Mouse (Mus musculus): ENCODE measurements around the gene Nmnat2. TPM values are rescaled to one million over a fixed set of nuclear protein-coding genes. Genes with fewer than 3 reads are reported as not detected.

The Nmnat2 gene
- polyA plus RNA-seq, 1 experiment from 2014 or later = 2.4 TPM

DNA sequence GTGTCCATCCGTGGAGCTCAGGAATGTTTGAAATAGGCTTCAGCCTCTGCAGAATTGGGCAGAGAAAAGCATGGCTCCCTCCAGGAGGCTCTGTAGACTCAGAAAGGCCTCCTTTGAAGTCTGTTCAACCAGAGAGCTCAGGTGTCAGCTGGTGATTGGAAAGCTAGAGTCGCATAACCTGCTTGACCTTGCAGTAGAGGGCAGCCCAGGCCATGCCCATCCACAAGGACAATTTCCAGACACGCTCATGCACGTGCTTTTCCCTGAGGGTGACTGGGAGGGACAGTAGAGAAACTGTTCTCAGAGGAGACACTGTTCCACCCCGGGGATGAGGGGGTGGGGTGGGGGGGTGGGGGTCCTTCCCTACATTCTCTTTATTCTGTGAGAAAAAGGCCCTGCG is 76.6 kb downstream of the Nmnat2 start:
- H3K4me3 ChIP-seq = no peak overlapping the region

DNA sequence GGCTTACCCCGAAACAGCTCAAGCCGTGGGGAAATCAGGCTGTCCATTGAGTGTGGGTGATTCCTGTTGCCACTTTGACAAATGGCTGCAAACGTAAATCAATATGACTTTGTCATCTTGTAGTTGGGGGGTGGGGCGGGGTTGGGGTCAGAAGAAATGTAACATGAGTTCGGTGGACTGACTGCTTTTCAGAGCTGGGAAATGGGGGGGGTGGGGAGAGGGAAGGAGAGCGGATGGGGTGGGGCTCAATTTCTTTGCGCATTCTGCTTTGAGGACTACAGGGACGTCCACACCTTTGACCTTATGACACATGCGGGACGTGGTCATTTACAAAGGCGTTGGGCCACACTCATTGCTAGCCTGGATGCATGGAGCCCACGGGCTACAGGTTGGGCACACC is 77.2 kb downstream of the Nmnat2 start:
- H3K4me2 ChIP-seq = no peak overlapping the region
- WGBS = 60% methylated on average over 12 of the region's 12 CpGs

More for the DNA sequence above, 76.6 kb downstream of the Nmnat2 start:
- H3K9ac ChIP-seq = no peak overlapping the region
- no peaks in the 10 kb centered on the region for H3K27me3 ChIP-seq
- ATAC-seq (ENCODE audit: insufficient number of reproducible peaks, low FRiP score, low TSS enrichment, low read depth) = no peak
- whole genome bisulfite sequencing = 45% methylated on average over 6 of the region's 6 CpGs
- no peak overlapping the region for H3K4me2 ChIP-seq
- 0 out of 2 replicates have a peak, but pooled peaks cover 7% of the 10 kb centered on the region for H3K4me1 ChIP-seq
- H3K9me3 ChIP-seq = no peaks in the 10 kb centered on the region
- no peaks in the 10 kb centered on the region for H3K36me3 ChIP-seq
- H3K27ac ChIP-seq = no peak overlapping the region

DNA sequence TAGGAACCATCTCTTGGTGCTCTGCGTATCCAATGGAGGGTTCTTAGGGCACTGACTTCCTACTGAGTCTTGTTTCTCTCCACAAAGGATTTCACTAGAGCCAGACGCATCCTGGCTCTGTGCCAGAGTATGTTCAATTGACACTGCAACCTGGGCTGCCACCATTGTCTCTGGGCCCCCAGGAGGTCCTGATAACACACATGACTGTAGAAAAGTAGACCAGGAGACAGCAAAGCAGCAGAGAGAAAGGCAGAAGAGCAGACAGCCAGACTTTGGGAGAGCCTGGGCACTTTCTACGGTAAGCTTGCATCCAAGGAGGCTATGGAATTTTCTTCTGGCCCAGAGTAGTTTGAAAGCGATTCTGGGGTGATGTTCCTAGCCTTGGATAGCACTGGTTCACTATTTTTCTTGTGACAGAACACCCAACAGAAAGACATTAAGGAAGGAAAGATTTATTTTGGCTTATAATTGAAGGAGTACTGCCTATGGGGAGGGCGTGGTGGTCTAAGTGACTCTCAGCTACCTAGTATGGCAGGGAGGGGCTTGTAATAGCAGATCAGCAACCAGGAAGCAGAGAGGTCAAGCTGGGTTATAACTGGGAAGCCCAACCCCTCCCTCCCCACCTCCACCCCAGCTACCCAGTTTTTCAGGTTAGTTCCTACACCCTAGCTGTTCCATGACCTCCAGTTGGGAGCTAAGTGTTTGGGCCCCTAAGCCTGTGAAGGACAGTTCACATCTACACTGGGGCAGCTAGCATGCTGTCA is 78.5 kb downstream of the Nmnat2 start:
- peaks cover 7% of the 10 kb centered on the region; the same call in 1 of the 2 replicates for H3K4me1 ChIP-seq
- H3K9ac ChIP-seq = no peak overlapping the region
- H3K9me3 ChIP-seq = no peaks in the 10 kb centered on the region
- no peak overlapping the region for H3K4me2 ChIP-seq
- H3K4me3 ChIP-seq = no peak overlapping the region
- H3K27me3 ChIP-seq = no peaks in the 10 kb centered on the region
- no peak for ATAC-seq (ENCODE audit: insufficient number of reproducible peaks, low FRiP score, low TSS enrichment, low read depth)
- H3K27ac ChIP-seq = no peak overlapping the region
- 69% methylated on average over 5 of the region's 5 CpGs for WGBS
- no peaks in the 10 kb centered on the region for H3K36me3 ChIP-seq

More for the DNA sequence above, 77.2 kb downstream of the Nmnat2 start:
- Histone ChIP-seq H3K9me3 (no peaks in the 10 kb centered on the region), H3K27me3 (no peaks in the 10 kb centered on the region), H3K9ac (no peak overlapping the region), H3K4me3 (no peak overlapping the region), H3K27ac (no peak overlapping the region), H3K4me1 (0 out of 2 replicates have a peak, but pooled peaks cover 7% of the 10 kb centered on the region), H3K36me3 (no peaks in the 10 kb centered on the region)
- ATAC-seq (ENCODE audit: insufficient number of reproducible peaks, low FRiP score, low TSS enrichment, low read depth) = no peak

DNA sequence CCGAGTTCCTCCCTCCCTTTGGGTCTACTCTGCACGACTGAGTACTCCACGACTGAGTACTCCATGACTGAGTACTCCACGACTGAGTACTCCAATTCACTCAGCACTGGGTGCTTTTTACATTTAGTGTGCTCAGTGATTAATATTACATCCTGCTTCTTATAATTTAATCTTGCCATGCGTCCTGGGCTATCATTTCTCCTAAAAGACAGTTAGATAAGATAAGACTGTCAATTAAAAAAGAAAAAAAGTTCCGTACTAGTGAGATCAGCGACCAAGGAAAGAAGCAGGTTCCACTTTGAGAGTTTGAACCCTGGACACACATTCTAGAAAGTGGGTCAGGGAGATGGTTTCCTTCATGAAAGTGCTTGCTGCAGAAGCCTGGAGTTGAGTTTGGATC is 79.3 kb downstream of the Nmnat2 start:
- Histone ChIP-seq H3K4me3 (no peak overlapping the region), H3K9ac (no peak overlapping the region), H3K4me1 (peaks cover 7% of the 10 kb centered on the region; the same call in 1 of the 2 replicates), H3K9me3 (no peaks in the 10 kb centered on the region), H3K4me2 (no peak overlapping the region), H3K36me3 (no peaks in the 10 kb centered on the region), H3K27me3 (no peaks in the 10 kb centered on the region), H3K27ac (no peak overlapping the region)
- WGBS = 77% methylated on average over 7 of the region's 7 CpGs
- ATAC-seq (ENCODE audit: insufficient number of reproducible peaks, low FRiP score, low TSS enrichment, low read depth) = no peak

DNA sequence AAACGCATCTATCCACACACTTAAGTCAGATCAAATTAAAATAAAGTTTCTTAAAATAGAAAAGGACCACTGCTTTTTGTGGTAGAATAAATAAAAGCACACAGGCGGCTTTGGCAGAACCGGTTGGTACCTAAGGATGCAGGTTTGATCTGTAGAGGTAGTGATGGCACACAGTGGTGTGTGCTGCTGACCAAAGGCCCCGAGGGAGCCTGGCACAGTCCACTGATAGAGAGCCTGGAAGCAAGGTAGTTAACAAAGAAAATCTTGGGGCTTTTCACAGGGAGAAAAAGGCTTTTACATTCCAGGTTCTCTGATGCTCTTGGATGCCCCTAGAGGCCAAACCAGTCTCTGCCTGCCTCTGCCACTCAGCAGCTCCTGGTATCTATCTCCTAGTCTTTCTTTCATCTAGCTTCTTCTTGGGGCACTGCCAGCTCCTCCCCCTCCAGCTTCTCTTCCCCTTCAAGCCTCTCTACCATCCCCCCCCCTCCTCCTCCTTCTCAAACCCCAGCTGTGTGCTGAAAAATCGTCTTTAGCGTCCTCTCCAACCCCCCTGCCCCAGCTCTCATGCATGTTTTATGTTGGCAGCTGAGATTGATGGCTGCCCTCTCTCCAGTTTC is 80.6 kb downstream of the Nmnat2 start:
- H3K4me2 ChIP-seq = no peak overlapping the region
- H3K27me3 ChIP-seq = no peaks in the 10 kb centered on the region
- H3K4me3 ChIP-seq = no peak overlapping the region
- H3K36me3 ChIP-seq = no peaks in the 10 kb centered on the region
- no peak overlapping the region for H3K9ac ChIP-seq
- H3K9me3 ChIP-seq = no peaks in the 10 kb centered on the region
- 35% methylated on average over 6 of the region's 6 CpGs for WGBS
- H3K27ac ChIP-seq = no peak overlapping the region
- ATAC-seq (ENCODE audit: insufficient number of reproducible peaks, low FRiP score, low TSS enrichment, low read depth) = no peak
- H3K4me1 ChIP-seq = peaks cover 7% of the 10 kb centered on the region; the same call in 1 of the 2 replicates

DNA sequence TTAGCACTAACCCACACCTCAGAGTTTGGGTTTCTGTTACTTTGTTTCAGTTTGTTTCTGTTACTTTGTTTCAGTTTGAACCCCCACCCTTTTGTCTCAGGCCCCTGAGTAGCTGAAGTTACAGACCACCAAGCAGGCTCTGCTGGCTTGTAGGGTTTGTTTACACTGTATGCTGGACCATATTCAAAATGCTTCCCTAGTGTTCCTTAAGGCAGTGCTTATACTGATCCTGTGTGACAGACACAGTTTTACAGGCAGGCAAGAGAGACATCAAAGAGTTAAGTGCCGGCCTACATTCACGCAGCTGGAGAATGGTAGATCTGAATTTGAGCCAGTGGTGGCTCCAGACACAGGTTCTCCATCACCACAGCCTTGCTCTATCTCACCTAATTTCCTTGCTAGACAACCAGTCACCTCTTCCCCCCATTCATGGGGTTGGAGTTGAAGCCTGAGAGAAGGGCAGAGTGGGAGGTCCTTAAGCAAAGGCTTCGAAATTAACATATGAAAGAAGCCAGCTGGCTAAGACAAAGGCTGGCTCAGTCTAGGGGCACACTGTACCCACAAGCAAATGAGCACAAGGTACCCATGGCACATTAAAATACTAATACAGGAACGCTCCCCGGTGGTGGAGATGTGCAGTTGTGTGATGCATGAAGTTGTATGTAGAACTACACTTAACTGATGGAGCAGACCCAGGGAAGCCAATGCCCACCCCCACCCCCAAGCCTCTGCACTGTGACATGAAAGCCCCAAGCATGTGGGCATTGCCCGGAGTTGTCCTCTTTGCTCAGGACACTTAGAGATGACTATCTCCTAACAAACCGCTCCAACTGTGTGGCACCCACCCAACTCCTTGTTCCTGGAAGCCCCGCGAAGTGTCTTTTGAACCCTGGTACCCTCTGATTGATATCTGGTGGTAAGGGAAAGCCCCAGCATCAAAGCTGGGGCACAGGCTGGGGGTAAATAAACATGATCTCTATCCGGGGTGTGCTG is 82.9 kb downstream of the Nmnat2 start:
- 70% methylated on average over 10 of the region's 10 CpGs for WGBS

DNA sequence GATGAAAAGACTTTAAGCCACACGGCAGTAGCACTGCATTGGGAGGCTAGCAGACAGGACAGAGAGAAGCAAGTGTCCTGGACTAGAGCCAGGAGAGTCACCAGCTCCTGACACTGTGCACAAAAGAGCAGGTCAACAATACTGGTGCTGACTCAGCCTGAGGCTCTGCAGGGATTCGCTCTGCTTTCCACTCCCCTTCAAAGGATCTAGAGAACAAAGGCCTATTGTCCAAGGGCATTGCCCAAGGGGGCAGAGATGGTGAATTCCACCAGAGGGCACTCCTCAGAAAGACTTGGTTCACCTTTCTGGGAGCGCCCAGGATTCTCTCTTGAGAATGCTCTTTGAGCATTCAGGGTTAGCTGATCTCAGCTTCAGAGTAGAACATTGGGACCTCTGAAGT is 85.3 kb downstream of the Nmnat2 start:
- no peak overlapping the region for H3K9ac ChIP-seq
- WGBS = 60% methylated on average over 3 of the region's 3 CpGs
- H3K27ac ChIP-seq = no peak overlapping the region
- H3K36me3 ChIP-seq = no peaks in the 10 kb centered on the region
- no peaks in the 10 kb centered on the region; the same call in 1 of the 2 replicates for H3K4me1 ChIP-seq
- no peak for ATAC-seq (ENCODE audit: insufficient number of reproducible peaks, low FRiP score, low TSS enrichment, low read depth)
- no peak overlapping the region for H3K4me2 ChIP-seq
- no peaks in the 10 kb centered on the region for H3K9me3 ChIP-seq
- H3K27me3 ChIP-seq = no peaks in the 10 kb centered on the region
- H3K4me3 ChIP-seq = no peak overlapping the region

More for the DNA sequence above, 82.9 kb downstream of the Nmnat2 start:
- no peaks in the 10 kb centered on the region for H3K9me3 ChIP-seq
- H3K4me2 ChIP-seq = no peak overlapping the region
- no peak overlapping the region for H3K9ac ChIP-seq
- ATAC-seq (ENCODE audit: insufficient number of reproducible peaks, low FRiP score, low TSS enrichment, low read depth) = no peak
- no peak overlapping the region for H3K4me3 ChIP-seq
- no peaks in the 10 kb centered on the region for H3K27me3 ChIP-seq
- H3K27ac ChIP-seq = no peak overlapping the region
- peaks cover 5% of the 10 kb centered on the region; the same call in 1 of the 2 replicates for H3K4me1 ChIP-seq
- no peaks in the 10 kb centered on the region for H3K36me3 ChIP-seq

DNA sequence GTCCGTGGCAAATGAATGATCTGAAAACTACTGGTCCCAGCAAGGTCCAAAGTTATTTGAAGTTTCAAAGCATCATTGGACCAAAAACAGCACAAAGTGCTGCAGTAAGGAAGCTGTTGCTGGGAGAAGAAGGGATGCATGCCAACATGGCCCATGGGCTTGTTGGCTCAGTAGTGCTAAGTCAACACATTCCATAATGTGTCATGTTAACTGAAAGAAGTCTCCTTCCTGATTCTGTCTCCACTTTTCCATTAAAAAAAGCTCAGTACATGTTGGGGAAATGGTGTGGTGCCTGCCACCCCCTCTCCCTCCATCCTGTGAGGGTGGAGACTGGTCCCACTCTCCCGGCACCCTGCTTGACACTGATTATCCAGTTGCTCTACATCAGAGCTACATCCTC is 86.3 kb downstream of the Nmnat2 start:
- H3K27ac ChIP-seq = no peak overlapping the region
- H3K4me2 ChIP-seq = no peak overlapping the region
- no peaks in the 10 kb centered on the region for H3K9me3 ChIP-seq
- H3K4me3 ChIP-seq = no peak overlapping the region
- no peaks in the 10 kb centered on the region for H3K27me3 ChIP-seq
- no peak for ATAC-seq (ENCODE audit: insufficient number of reproducible peaks, low FRiP score, low TSS enrichment, low read depth)
- peaks cover 4% of the 10 kb centered on the region; the same call in 1 of the 2 replicates for H3K4me1 ChIP-seq
- H3K9ac ChIP-seq = no peak overlapping the region
- no peaks in the 10 kb centered on the region for H3K36me3 ChIP-seq
- 65% methylated on average over 2 of the region's 2 CpGs for WGBS

DNA sequence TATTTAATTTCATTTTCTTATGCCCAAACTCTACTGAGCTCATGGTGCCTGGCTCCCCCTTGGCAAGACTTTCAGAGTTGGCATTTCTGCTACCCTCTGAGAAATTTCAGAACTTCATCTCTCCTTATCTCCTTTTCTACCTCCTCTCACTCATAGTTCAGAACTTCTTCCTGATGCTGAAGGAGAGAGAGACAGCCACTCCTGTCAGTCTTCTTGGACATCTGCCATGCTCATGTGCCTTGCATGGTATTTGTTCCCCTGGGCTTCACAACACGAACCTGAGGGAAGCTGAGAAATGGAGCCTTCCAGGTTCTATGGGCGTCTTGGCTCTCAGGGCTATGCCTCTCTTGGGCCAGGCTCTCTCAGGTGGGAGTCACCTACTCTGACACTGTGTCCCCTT is 87.5 kb downstream of the Nmnat2 start:
- peaks cover 4% of the 10 kb centered on the region; the same call in 1 of the 2 replicates for H3K4me1 ChIP-seq
- H3K9ac ChIP-seq = no peak overlapping the region
- no peaks in the 10 kb centered on the region for H3K9me3 ChIP-seq
- WGBS = 57% methylated on average over 2 of the region's 2 CpGs
- no peak overlapping the region for H3K4me2 ChIP-seq
- ATAC-seq (ENCODE audit: insufficient number of reproducible peaks, low FRiP score, low TSS enrichment, low read depth) = no peak
- no peak overlapping the region for H3K4me3 ChIP-seq
- H3K27me3 ChIP-seq = no peaks in the 10 kb centered on the region
- H3K36me3 ChIP-seq = no peaks in the 10 kb centered on the region
- no peak overlapping the region for H3K27ac ChIP-seq

DNA sequence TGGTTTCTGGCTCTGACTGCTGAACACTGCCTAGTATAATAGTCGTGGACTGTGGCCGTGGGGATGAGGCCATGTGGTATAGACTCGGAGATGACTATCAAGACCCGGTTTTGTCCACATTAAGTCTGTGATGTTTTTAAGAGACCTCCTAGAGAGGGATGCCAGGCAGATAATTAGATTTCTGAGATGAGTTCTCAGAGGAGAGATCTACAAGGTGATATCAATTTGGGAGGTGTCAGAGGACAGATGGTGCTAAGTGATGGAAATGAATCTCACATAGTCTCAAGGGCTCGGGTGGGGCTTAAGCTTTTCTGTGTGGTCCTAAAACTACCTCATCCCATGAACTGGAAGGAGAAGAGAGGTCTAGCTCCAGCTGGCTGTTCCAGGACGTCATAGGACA is 88.5 kb downstream of the Nmnat2 start:
- no peak overlapping the region for H3K27ac ChIP-seq
- peaks cover 9% of the 10 kb centered on the region; the same call in 1 of the 2 replicates for H3K4me1 ChIP-seq
- H3K9ac ChIP-seq = no peak overlapping the region
- H3K4me2 ChIP-seq = no peak overlapping the region
- ATAC-seq (ENCODE audit: insufficient number of reproducible peaks, low FRiP score, low TSS enrichment, low read depth) = no peak
- H3K27me3 ChIP-seq = no peaks in the 10 kb centered on the region
- no peaks in the 10 kb centered on the region for H3K9me3 ChIP-seq
- H3K4me3 ChIP-seq = no peak overlapping the region
- WGBS = 53% methylated on average over 6 of the region's 6 CpGs
- H3K36me3 ChIP-seq = no peaks in the 10 kb centered on the region

DNA sequence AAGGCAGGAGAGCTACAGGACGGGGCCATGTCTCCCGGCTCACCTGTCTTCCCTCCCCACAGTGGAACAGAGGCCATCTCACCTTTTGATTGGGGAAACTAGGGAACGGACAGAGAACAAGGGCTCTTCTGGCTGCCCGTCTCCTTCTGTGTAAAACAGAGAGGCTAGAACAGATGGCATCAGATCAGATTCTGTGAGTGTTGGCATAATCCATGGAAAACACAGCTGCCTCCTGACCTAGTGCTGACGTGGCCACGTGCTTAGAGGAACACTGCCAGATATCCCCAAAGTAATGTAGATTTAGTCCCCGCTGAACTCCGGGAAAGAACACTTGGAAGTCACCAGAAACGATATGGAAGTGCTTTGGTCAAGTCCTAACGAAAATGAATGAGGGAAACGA is 90.6 kb downstream of the Nmnat2 start:
- Histone ChIP-seq H3K27ac (no peak overlapping the region), H3K9me3 (no peaks in the 10 kb centered on the region), H3K4me2 (no peak overlapping the region), H3K9ac (no peak overlapping the region), H3K4me1 (peaks cover 20% of the 10 kb centered on the region), H3K27me3 (no peaks in the 10 kb centered on the region), H3K36me3 (no peaks in the 10 kb centered on the region), H3K4me3 (no peak overlapping the region)
- WGBS = 64% methylated on average over 11 of the region's 11 CpGs
- ATAC-seq (ENCODE audit: insufficient number of reproducible peaks, low FRiP score, low TSS enrichment, low read depth) = no peak
